Mouse (Mus musculus): ENCODE measurements around the gene Hcn1.

DNA sequence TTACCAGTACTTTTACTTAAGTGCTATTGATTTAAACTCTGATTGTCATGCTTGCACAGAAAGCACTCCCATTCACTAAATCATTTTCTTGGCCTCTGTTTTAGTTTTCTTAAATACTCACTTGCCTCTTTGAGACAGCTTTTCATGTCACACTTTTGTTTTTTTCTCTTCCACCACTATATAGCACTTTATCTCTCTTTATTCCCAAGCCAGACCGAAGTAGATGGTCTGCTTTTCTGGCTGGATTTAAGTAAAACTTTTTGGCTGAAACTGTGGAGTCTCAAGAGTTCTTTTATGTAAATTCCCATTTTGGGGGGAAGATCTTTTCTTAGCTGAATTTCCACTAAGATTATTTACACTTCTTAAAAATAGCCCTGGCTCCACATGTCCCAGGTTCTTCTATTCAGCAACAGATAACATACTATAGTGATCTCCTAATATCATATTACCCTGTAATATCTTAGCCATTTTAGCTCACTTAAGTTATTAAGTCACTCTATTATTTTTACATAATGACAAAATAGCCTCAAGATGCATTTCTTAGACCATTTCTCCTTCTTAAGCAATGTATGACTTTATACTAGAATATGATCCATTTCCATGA is 92.7 kb downstream of the Hcn1 start:
- no peak for TF ChIP-seq CTCF (IDR thresholded peaks at IDR 0.05; ENCODE audit: control insufficient read depth, insufficient read depth, insufficient replicate concordance, low read depth, low read length)
- no peak for TF ChIP-seq POLR2A (IDR thresholded peaks at IDR 0.05; ENCODE audit: control insufficient read depth, low read depth, low read length)
